Mouse (Mus musculus) lung, postnatal 36 days (tissue): Measurements from ENCODE around the gene Ptprf.

ENCODE experiments used
- DNase-seq: peaks from one replicate; pipeline ENCODE4 v3.0.0; 2022; ENCODE audit warnings: mixed read lengths

Gene Ptprf

DNA sequence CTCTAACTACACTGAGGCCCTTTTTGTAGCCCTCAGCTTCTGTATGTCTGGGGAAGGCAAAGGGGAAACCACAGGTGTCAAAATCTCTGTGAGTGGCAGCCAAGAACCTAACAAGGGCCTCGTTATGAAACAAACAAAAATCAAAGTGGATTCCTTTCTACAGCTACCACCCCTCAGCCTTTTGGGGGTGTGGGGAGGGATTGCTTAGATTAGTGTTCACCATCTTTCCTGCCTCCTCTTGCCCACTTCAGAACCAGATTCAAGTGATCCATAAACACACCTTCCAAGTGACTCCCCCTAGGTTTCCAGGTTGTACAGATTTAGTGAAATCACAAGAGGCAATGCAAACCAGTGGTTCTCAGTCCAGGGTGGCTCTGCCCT is 9.0 kb downstream of the Ptprf start:
- peak; percentile 35 for DNase-seq

DNA sequence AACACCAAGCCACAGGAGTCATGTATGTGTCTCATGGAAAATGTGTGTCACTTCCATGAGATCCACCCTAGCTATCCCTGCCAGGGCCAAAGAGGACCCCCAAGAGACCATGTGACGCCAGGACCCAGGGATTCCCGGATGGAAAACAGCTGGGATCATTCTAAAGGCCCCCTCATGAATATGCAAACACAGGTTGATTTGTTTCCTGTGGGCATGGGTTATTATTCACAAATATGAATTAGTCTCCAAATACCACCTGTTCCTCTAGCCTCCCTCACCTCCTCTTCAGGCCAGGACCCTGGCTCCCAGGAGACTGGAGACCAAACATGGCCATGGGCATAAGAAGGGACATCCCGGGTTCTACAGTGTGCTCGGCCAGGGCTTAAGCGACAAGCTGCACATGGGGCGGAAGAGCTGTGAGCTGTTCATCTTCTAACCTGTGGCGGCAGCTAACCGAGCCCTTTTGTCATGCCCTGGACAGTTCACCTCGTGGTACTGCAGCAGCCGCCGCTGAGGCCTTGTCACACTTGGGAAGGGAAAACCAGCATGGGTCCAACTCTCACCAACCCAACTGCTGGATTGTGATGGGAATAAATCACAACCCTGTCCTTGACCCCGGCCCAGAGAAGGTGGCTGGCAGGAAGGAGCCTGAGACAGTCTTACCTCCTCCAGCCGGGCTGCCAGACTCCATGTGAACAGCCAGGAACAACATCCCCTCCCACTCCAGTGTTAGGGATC is 9.6 kb downstream of the Ptprf start:
- no peak for DNase-seq

GRCm38 (mm10) chr4:118280506-118280905 is 10.7 kb downstream of the Ptprf start:
- no peak for DNase-seq

- peak; percentile 92 for DNase-seq
Observed at GRCm38 (mm10) chr4:118276520-118277232, 14.5 kb downstream of the Ptprf start.

GRCm38 (mm10) chr4:118275601-118276519 is 15.3 kb downstream of the Ptprf start:
- DNase-seq = peak; percentile 66

DNA sequence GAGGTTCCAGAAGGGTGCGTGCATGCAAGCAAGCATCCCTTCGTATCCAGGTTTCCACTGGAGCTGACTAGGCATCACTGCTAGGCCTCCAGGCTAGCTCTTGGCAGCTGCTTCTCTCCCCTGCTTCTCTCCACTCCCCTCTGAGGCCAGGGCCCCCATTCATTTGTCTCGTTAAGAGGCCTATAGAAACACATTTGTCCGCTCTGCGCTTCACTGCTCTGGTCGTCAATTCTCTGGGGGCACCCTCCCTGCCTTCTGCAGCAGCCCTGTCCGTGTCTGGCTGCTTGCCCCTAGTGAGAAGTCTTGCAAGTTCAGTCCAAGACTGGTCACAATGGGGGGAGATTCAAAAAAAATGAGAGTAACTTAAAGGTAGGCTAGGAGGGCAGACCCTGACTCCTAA is 16.7 kb downstream of the Ptprf start:
- no peak for DNase-seq

DNA sequence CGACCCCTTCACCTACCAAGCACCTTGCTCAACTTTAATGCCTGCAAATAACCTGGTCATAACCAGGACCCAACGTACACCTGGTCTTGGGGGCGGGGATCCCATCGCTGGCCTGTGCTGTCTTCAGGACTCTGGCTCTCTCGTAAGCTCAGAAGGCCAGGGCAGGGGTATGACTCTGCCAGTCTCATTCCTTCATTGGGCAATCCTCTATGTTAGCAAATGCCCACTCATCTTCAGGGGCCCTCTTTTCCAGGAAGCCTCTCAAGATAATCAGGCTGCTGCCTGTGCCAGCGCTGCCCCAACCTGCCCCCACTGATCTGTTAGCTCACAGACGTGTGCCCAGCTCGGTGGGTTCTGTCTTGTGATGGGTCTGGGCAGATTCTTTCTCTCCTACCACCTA is 17.2 kb downstream of the Ptprf start:
- DNase-seq = peak; percentile 66

GRCm38 (mm10) chr4:118273545-118273944 is 17.7 kb downstream of the Ptprf start:
- DNase-seq = peak; percentile 89

- no peak for DNase-seq
Observed at GRCm38 (mm10) chr4:118272871-118273270, 18.3 kb downstream of the Ptprf start.

DNA sequence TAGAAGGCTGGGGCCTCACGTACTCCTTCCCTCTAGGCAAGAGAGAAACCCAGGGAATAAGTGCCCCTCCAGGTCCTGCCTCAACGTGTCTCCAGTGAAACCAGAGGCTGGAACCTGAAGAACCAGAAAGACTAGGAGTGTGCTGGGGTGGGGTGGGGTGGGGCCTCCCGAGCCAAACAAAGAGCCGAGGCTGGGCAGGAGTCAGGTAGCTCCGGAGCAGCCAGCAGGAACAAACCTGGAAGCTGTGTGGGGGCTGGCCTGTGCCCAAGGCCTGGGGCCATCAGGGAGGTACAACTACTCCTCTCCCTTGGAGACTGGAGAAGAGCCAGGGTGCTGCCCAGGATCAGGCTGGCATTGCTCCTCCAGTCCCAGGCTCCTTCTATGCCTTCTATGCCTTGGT is 18.9 kb downstream of the Ptprf start:
- DNase-seq = peak; percentile 88

- no peak for DNase-seq
Observed at GRCm38 (mm10) chr4:118271556-118272074, 19.6 kb downstream of the Ptprf start.

DNA sequence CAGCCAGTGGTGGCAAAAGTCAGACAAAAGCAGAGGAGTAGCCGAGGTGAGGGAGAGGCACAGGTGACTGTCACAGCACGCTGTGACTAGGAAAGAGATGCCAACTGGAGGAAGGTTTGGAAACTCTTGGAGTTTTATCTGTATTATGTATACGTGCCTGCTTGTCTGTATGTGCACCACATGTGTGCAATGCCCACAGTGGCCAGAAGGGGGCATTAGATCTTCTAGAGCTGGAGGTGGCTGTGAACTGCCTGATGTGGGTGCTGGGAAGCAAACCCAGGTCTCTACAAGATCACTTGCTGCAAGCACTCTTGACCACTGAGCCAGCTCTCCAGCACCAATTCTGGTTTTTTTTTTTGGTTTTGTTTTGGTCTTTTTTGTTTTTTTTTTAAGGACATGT is 20.5 kb downstream of the Ptprf start:
- peak; percentile 34 for DNase-seq

- peak; percentile 89 for DNase-seq
Observed at GRCm38 (mm10) chr4:118269999-118270398, 21.2 kb downstream of the Ptprf start.

- peak; percentile 59 for DNase-seq
Observed at GRCm38 (mm10) chr4:118268429-118269212, 22.6 kb downstream of the Ptprf start.

- peak; percentile 52 for DNase-seq
Observed at GRCm38 (mm10) chr4:118265557-118265956, 25.6 kb downstream of the Ptprf start.

DNA sequence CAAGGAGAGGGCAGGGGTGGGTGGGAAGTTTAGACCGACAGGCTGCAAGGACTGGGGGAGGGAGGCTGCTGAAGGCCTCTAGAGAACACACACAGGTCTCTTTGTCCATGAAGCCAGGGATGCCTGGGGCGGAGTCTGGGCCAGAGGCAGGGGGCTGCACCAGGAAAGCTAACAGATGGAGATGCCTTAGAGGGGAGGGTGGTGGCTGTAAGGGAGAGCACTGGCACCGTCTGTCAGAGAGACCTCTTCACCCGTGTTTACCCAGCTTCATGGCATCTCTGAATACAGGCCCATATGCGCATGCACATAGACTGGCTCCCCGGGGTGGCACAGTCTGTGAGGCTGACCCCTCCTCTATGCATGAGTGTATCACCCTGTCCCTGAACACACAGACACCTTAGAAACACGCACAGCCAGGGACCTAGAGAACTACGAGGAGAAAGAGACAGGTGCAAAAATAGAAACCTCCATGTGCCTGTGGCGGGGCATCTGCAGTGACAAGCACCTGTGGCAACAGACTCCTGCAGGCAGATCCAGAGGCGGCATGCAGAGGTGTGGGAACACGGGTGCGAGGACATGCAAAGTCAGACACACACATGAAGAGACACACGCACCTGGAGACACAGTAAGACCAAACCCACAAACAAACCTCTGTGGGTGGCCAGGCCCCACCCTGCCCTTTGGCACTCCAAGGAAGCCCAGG is 29.3 kb downstream of the Ptprf start:
- no peak for DNase-seq

- no peak for DNase-seq
Observed at GRCm38 (mm10) chr4:118261291-118261690, 29.9 kb downstream of the Ptprf start.

DNA sequence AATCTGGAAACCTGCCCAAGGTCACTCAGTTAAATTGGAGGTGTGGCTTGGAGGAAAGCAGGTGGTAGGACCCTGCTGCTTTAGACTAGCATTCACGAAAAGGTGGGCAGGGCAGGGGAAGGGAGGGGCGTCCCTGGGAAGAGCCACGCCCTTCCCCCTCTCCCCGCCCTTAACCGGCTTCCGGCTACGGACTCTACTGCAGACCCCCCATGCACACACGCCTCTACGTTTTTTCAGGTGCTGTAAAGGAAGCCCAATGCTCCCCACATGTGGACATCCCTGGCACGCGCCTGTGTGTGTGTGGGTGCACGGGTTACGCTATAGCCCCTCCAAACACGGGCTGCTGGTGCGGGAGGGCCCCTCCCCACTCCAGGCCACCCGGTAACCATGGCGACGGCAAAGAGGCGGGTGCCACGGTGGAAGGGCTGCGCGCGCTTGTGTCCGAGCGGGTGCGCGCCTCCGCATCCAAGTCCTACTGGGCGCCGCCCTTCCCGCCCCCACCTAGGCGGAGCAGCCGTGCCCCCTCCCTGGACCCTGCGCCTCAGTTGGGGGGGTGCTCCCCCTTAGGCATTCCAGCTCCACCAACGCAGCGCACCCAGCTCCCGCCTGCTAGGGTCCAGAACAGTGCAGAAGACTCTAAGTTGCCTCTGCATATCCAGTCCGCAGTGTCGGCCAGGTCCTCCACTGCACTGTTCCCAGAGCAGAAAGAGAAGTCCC is 30.5 kb downstream of the Ptprf start:
- peak; percentile 53 for DNase-seq

DNA sequence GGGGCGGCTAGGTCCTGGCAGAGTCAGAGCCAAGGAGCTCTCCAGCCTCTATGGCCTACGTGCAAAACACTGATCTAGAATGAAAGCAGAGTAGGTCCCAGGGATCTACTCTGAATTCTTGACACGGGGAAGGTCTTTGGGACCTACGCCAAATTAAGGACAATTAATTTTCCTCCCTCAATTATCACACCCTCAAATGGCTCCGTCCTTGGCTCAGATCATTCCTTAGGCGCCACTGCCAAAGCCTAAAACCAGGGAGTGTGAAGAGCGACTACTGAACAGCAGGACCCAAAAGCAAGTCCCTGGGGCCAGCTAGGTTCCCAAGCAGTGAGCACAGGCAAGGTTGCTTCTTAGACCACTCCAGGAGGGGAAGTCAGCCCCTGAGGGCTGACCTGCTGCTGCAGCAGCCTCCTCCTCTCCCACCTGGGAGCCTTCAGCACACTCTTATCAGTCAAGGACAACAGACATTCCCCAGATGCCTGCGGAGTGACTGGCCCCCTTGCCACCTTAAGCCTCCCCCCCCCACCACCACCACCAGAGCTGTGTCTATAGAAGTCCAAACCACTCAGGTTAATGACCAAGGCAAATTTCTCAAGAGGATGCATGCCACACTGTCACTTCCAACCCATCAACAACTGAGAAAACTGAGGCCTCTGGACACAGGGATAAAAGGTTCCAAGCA is 31.3 kb downstream of the Ptprf start:
- DNase-seq = peak; percentile 42

- DNase-seq = no peak
Observed at GRCm38 (mm10) chr4:118257977-118258376, 33.2 kb downstream of the Ptprf start.
